Mouse (Mus musculus): ENCODE results near the gene Nwd1. TPM values are rescaled to one million over a fixed set of nuclear protein-coding genes. Genes with fewer than 3 reads are reported as not detected.

Gene Nwd1
- polyA plus RNA-seq (2012; ENCODE audit: low replicate concordance), result 0.11 and 0.16 TPM in 2 replicates

GRCm38 (mm10) chr8:72646060-72646767, at the start of gene Nwd1:
Nwd1 (plus strand) TSS chr8:72646711.

GRCm38 (mm10) chr8:72722769-72723650, 76.5 kb downstream of the Nwd1 start, which contains the start of gene Sin3b:
Sin3b (plus strand) TSS chr8:72723285.

GRCm38 (mm10) chr8:72761322-72762051, 115.0 kb downstream of the Nwd1 start, which contains the start of gene F2rl3:
F2rl3 (plus strand) TSS chr8:72761880.

Other genes with a start within 250 kb of the Nwd1 start
- 10.6 and 23.1 TPM in 2 replicates for gene Eps15l1, start 225.3 kb upstream of the Nwd1 start, polyA plus RNA-seq (2012; ENCODE audit: low replicate concordance)
- not detected in 2 replicates for gene Calr3, start 202.8 kb upstream of the Nwd1 start, polyA plus RNA-seq (2012; ENCODE audit: low replicate concordance)
- gene 1700030K09Rik, start 202.8 kb upstream of the Nwd1 start, polyA plus RNA-seq (2012; ENCODE audit: low replicate concordance), result 2.7 and 3.9 TPM in 2 replicates
- 153 and 205 TPM in 2 replicates for gene Cherp, start 171.5 kb upstream of the Nwd1 start, polyA plus RNA-seq (2012; ENCODE audit: low replicate concordance)
- 12.6 and 14.4 TPM in 2 replicates for gene Slc35e1, start 154.1 kb upstream of the Nwd1 start, polyA plus RNA-seq (2012; ENCODE audit: low replicate concordance)
- gene Med26, start 98.4 kb upstream of the Nwd1 start, polyA plus RNA-seq (2012; ENCODE audit: low replicate concordance), result 22.7 and 52.1 TPM in 2 replicates
- 14.1 and 39.9 TPM in 2 replicates for gene Smim7, start 75.6 kb upstream of the Nwd1 start, polyA plus RNA-seq (2012; ENCODE audit: low replicate concordance)
- gene Tmem38a, start 74.7 kb upstream of the Nwd1 start, polyA plus RNA-seq (2012; ENCODE audit: low replicate concordance), result 1.3 and 2.3 TPM in 2 replicates
- 52.7 and 78.1 TPM in 2 replicates for gene Sin3b, start 76.6 kb downstream of the Nwd1 start, polyA plus RNA-seq (2012; ENCODE audit: low replicate concordance)
- gene F2rl3, start 115.2 kb downstream of the Nwd1 start, polyA plus RNA-seq (2012; ENCODE audit: low replicate concordance), result 3.2 TPM in 2 replicates